Mouse (Mus musculus): ENCODE results near the gene Rab8a.

Rab8a gene

DNA sequence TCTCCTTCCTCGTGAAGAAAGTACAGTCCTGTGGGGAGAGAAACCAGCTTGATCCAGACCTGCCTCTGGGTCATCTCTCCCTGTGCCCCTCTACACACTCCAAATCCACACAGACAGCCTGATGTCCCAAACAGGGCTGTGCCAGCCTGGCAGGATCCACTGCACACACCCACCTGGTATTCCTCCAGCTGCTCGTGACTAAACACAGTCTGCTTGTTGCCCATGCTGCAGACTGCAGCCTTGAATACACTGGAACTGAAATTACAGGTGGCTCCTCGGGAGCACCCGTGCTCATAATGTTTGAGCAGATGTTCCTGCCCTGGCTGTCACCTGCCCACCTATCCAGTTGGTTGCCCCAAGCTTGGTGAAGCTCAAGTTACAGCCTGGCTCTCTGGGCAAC, 51.8 kb downstream of the Rab8a start, which contains the start of gene Cib3:
Gene Cib3 (minus strand): TSS at position 87 of the 400 bp plus-strand sequence.
- DNase-seq (ENCODE audit: low spot score in 2 of 2): no peak

DNA sequence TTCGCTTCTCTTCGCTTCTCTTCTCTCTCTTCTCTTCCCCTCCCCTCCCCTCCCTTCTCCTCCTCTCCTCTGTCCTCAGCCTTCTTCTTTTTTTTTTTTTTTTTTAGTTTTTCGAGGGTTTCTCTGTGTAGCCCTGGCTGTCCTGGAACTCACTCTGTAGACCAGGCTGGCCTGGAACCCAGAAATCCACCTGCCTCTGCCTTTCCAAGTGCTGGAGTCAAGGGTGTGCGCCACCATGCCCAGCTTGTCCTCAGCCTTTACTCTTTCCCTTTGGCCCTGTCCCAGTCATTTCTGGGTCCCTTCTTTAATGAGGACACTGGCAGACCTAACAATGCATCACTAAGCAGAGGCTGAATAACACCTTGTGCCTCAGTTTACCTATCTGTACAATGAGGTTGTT, 52.5 kb downstream of the Rab8a start, which contains the start of gene Gm11034:
Gene Gm11034 (minus strand): TSS at position 101 of the 400 bp plus-strand sequence.
- DNase-seq (ENCODE audit: low spot score in 2 of 2): no peak

DNA sequence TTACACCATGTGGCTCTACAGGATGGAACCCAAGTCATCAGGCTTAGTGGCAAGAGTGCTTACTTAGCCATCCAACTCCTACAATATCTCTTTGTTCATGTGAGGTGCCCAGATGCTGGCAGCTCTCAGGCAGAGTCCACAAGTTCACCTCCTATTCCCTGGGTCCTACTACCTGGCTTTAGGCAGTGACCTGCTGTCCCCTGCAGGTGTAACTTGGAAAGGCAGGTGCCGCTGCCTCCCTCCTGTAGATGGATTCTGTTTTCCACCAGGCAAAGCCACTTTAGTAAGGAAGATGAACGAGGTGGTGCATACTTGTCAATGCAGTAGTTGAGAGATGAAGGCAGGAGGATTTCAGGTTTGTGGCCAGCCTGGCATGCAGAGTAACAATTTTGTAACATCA, 54.1 kb downstream of the Rab8a start:
- peak; percentile 27 to 52 for DNase-seq (ENCODE audit: low spot score in 2 of 2)

DNA sequence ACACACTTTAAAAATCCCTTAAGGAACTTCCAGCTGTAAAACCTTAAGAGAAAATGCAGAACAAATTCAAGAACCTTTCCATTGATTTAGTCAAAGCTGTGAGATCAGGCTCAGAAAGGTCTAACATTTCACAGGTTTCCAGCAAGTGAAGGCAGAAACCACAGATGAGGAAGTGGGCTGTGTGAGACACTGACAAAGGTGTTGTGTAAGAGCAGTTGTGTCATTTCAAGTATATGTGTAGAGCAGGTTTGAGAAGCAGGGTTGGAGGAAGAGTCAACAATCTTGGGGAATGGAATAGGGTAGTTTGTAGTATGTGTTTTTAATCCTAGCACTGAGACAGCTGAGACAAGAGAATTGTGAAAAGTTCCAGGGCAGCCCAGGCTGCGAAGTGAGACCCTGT, 54.9 kb downstream of the Rab8a start:
- no peak for DNase-seq (ENCODE audit: low spot score in 2 of 2)

DNA sequence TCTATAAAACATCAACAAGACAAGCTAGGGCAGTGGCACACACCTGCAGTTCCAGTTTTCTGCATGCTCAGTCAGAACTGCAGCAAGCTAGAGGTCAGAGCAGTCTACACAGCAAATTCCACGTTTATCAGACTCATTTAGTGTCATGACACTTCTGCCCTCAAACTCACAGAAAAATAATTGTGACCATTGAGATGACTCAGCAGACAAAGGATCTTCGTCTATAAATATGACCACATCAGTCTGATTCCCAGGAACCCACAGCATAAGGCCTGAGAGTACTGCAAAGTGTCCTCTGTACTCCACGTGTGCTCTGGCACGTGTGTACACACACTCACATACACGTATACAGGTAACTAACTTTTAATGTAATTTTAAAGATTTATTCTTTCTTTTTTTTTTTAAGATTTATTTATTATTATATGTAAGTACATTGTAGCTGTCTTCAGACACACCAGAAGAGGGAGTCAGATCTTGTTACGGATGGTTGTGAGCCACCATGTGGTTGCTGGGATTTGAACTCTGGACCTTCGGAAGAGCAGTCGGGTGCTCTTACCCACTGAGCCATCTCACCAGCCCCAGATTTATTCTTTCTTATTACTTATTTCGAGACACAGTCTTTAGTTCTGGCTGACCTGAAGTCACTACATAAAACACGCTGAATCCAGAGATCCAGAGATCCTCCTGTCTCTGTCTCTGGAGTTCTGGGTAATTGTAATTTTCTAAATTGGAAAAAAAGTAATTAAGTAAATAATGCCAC, 58.0 kb downstream of the Rab8a start:
- no peak for DNase-seq (ENCODE audit: low spot score in 2 of 2)

DNA sequence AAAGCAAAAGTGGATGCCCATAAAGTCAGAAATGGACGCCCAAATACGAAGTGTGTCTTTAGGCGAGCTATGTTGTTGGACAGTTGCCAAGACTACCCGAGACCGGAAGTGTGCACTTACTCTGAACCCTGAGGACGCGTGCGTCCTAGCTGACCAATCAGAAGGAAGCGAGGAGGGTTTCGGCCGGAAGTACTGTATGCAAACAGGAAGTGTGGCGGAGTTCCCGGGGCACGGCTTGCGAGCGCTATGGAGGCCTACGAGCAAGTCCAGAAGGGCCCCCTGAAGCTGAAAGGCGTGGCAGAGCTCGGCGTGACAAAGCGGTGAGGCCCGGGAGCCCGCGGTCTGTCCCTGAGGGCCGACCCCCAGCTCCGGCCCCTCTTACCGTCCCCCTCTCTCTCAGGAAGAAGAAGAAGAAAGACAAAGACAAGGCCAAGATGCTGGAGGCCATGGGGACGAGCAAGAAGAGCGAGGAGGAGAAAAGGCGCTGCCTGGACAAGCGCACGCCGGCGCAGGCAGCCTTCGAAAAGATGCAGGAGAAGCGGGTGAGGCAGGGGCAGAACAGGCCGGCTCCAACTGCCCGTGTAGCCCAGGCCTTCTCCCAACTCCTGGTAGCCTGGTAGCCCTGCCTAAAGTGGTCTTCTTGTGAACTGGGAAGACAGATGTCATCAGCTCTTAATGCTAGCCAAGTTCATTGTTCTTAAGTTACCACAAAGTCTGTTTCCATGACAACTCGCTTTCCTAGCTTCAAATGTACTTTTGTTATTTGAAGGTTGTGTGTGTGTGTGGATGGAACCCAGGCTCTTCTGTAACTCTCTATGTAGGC, 58.8 kb downstream of the Rab8a start, which contains the start of gene Fam32a:
Gene Fam32a (plus strand): TSS at position 190 of the 823 bp plus-strand sequence.
- peak; percentile 73 to 82 for DNase-seq (ENCODE audit: low spot score in 2 of 2)

DNA sequence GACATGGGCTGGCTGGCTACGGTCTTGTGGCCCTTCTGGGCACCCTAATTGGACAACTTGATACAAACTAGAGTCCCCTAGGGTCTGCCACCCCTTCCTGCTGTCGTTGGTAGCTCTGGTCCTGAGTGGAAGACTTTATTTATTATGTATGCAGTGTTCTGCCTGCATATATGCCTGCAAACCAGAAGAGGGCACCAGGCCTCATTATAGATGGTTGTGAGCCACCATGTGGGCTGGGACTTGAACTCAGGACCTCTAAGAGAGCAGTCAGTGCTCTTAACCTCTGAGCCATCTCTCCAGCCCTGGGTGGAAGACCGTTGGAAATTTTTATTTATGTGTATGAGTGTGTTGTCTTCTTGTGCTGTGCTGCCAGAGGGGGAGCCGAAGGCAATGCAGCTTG, 59.8 kb downstream of the Rab8a start:
- no peak for DNase-seq (ENCODE audit: low spot score in 2 of 2)

DNA sequence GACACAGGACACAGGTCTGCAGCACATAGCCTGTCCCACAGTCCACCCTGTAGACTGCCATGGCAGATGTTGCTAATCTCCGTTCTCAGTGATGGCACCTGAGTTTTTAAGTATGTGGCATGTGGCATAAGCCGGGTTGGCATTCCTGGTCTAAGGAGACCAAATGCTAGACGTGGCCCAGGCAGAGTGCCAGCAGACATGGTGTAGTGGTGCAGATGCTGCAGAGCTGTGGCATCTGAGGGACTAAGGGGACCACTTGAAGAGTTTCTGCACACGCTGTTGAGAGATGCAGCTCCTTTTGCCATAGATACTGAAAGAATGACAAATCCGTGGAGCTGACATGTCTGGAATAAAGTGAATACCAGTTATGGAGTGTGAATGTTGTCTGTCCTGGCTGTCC, 61.7 kb downstream of the Rab8a start:
- DNase-seq (ENCODE audit: low spot score in 2 of 2): no peak
